In the genomic region with DNA sequence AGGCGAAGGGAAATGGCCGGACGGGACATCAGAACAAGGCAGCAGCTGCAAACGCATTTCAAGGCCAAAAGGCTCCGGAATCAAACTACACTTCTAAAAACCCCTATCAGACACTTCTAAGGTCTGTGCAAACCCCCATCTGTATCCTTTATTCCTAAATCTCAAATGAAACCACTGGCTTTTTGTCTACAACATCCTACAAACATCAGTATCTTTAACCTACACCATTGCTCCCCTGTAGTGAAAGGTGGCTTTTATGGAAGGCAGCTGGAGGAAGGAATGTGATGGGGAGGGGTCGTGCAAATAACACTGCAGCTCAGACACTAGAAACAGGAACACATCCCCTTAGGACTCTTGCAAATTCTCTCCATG, we compare ENCODE assay signal across 8 mouse cellular contexts. TPM values are rescaled to one million over a fixed set of nuclear protein-coding genes. Genes with fewer than 3 reads are reported as not detected.
A peak's percentile ranks its signal among the peaks of the same experiment; 100 is the strongest.
DNase-seq lines count a peak whose midpoint lies in the region; ATAC-seq and TF ChIP-seq lines count a peak whose summit lies in the region.

No protein-coding gene starts in this region.

- peak; percentile 13 for DNase-seq in embryo, embryonic 11 days
- DNase-seq in embryo, embryonic 10 days (ENCODE audit: low spot score) = no peak
- DNase-seq in CH12.LX (ENCODE audit: extremely low read depth) = no peak
- DNase-seq in limb, embryonic 10.5 days (ENCODE audit: low spot score) = no peak
- DNase-seq in splenic B cell, adult 2 months (ENCODE audit: low read depth, low spot score) = peak; percentile 15
- no peak for DNase-seq in frontal cortex, postnatal 25 days (ENCODE audit: low spot score in 2 of 2)
- no peak for DNase-seq in left cerebral cortex, postnatal 36 days (ENCODE audit: low spot score in 2 of 2)

- H3K9me3 ChIP-seq in CH12.LX (replicated peaks; ENCODE audit: low read length) = no peaks in the 10 kb centered on the region
- no peaks in the 10 kb centered on the region for H3K9me3 ChIP-seq in forebrain, embryonic 12.5 days
- no peaks in the 10 kb centered on the region for H3K9me3 ChIP-seq in limb, embryonic 10.5 days (replicated peaks)

- TF ChIP-seq RAD21 in CH12.LX (IDR thresholded peaks at IDR 0.05; ENCODE audit: low read depth, low read length) = no peak

- dilution Hi-C loops in CH12.LX (cut with MboI; ENCODE audit: extremely low pct_ligation_motif_present, extremely low pct_unique_long_range_greater_than_20kb, low sequenced_read_pairs) = no loop called here

- no peaks in the 10 kb centered on the region for H3K27me3 ChIP-seq in CH12.LX (replicated peaks)
- H3K27me3 ChIP-seq in forebrain, embryonic 12.5 days = 0 out of 2 replicates have a peak, but pooled peaks cover 5% of the 10 kb centered on the region
- no peaks in the 10 kb centered on the region for H3K27me3 ChIP-seq in limb, embryonic 10.5 days (ENCODE audit: low read depth, poor library complexity, severe bottlenecking)
- H3K27me3 ChIP-seq in splenic B cell, adult 2 months (ENCODE audit: control insufficient read depth, insufficient read depth, low read length, poor library complexity, severe bottlenecking) = no peaks in the 10 kb centered on the region

- no peak for TF ChIP-seq CTCF in CH12.LX (conservative IDR thresholded peaks at IDR 0.05 in 1 of 2, IDR thresholded peaks at IDR 0.05 in 1 of 2; ENCODE audit: low read depth in 2 of 2, low read length in 2 of 2)

- H3K36me3 ChIP-seq in CH12.LX (replicated peaks in 1 of 2; ENCODE audit: control insufficient read depth in 1 of 2, insufficient read depth in 1 of 2, low read length in 1 of 2) = peaks cover 0 to under 1% of the 10 kb centered on the region in 2 experiments
- H3K36me3 ChIP-seq in forebrain, embryonic 12.5 days (replicated peaks) = no peaks in the 10 kb centered on the region
- no peaks in the 10 kb centered on the region for H3K36me3 ChIP-seq in limb, embryonic 10.5 days
- H3K36me3 ChIP-seq in splenic B cell, adult 2 months (ENCODE audit: control insufficient read depth, insufficient read depth, low read length, poor library complexity, severe bottlenecking) = no peaks in the 10 kb centered on the region

- H3K4me2 ChIP-seq in CH12.LX (ENCODE audit: insufficient read depth, low read depth, poor library complexity, severe bottlenecking) = peak overlapping the region; percentile 95
- peak overlapping the region; percentile 72 for H3K4me2 ChIP-seq in forebrain, embryonic 12.5 days

- 5% methylated on average over 6 of the region's 6 CpGs for WGBS in forebrain, embryonic 12.5 days
- 9% methylated on average over 6 of the region's 6 CpGs for WGBS in limb, embryonic 10.5 days

- peaks cover 15 to 54% of the 10 kb centered on the region in 2 experiments for H3K4me1 ChIP-seq in CH12.LX (ENCODE audit: control insufficient read depth in 1 of 2, insufficient read depth in 2 of 2)
- peaks cover 24% of the 10 kb centered on the region for H3K4me1 ChIP-seq in forebrain, embryonic 12.5 days
- peaks cover 19% of the 10 kb centered on the region for H3K4me1 ChIP-seq in limb, embryonic 10.5 days

- peaks cover 44% of the 10 kb centered on the region for H3K79me2 ChIP-seq in CH12.LX (replicated peaks; ENCODE audit: control insufficient read depth, extremely low read depth, insufficient read depth, poor library complexity, severe bottlenecking)

- no peak for TF ChIP-seq POLR2A in CH12.LX (IDR thresholded peaks at IDR 0.05; ENCODE audit: low read depth, low read length)

- intact Hi-C loops in left cerebral cortex, postnatal 36 days (cut with DNase I) = no loop called here

- in situ Hi-C loops in CH12.LX (cut with MboI; ENCODE audit: low pct_ligation_motif_present, low pct_unique_long_range_greater_than_20kb, low sequenced_read_pairs) = no loop called here

- TF ChIP-seq EP300 in CH12.LX (IDR thresholded peaks at IDR 0.05; ENCODE audit: low read length) = no peak

- H3K4me3 ChIP-seq in CH12.LX (replicated peaks in 1 of 3; ENCODE audit: low read depth in 2 of 3, low read length in 2 of 3, poor library complexity in 1 of 3) = peak overlapping the region; percentile 78 to 98 (median 87)
- H3K4me3 ChIP-seq in forebrain, embryonic 12.5 days (replicated peaks) = peak overlapping the region; percentile 60
- H3K4me3 ChIP-seq in limb, embryonic 10.5 days = peak overlapping the region; percentile 66

- ATAC-seq in forebrain, embryonic 12.5 days (ENCODE audit: low FRiP score) = no peak

- H3K27ac ChIP-seq in CH12.LX (ENCODE audit: insufficient read depth, low read depth) = peak overlapping the region; percentile 74
- H3K27ac ChIP-seq in forebrain, embryonic 12.5 days = peak overlapping the region; percentile 97
- peak overlapping the region; percentile 94 for H3K27ac ChIP-seq in limb, embryonic 10.5 days

- H3K9ac ChIP-seq in CH12.LX (ENCODE audit: insufficient read depth, low read depth) = peak overlapping the region; percentile 75
- H3K9ac ChIP-seq in forebrain, embryonic 12.5 days = peak overlapping the region; percentile 85

TF ChIP-seq in CH12.LX, 34 proteins besides CTCF, POLR2A, EP300 and RAD21:
- TF ChIP-seq ZMIZ1 (IDR thresholded peaks at IDR 0.05; ENCODE audit: low read depth, low read length) = no peak
- no peak for TF ChIP-seq ZNF384 (IDR thresholded peaks at IDR 0.05; ENCODE audit: low read depth, low read length)
- no peak for TF ChIP-seq ZC3H11A (IDR thresholded peaks at IDR 0.05; ENCODE audit: low read depth, low read length)
- 0 out of 2 replicates have a peak, but pooled peaks have one; percentile 28 for TF ChIP-seq TBP (conservative IDR thresholded peaks at IDR 0.05; ENCODE audit: low read depth, low read length)
- no peak for TF ChIP-seq CHD2 (IDR thresholded peaks at IDR 0.05; ENCODE audit: low read length)
- TF ChIP-seq MAFK (IDR thresholded peaks at IDR 0.05; ENCODE audit: insufficient replicate concordance, low read length) = no peak
- no peak for TF ChIP-seq ZKSCAN1 (IDR thresholded peaks at IDR 0.05; ENCODE audit: borderline replicate concordance, low read depth, low read length)

RNA-seq across cellular contexts. Expression of gene Mycbp2, which starts 1.1 kb away (rescaled TPM):
- total RNA-seq in CH12.LX (2012; rRNA removed) (26.8 and 29.5 TPM in 2 replicates), CH12.LX (2014; rRNA removed) (25.8 and 25.9 TPM in 2 replicates)
- 53.2 and 60.1 TPM in 2 replicates for polyA plus RNA-seq in CH12.LX (2012; ENCODE audit: insufficient read length, low read depth)
- 33.4 and 36.2 TPM in 2 replicates for polyA plus RNA-seq in forebrain, embryonic 12.5 days (2016; fragmentation: Nextera tagmentation; extraction: Ambion mirVana)
- polyA plus RNA-seq in limb, embryonic 10.5 days (2016; fragmentation: Nextera tagmentation; extraction: Ambion mirVana) = 13.4 and 16.2 TPM in 2 replicates
- total RNA-seq in left cerebral cortex, postnatal 36 days (2021) = 100 to 1,000 TPM; 155 to 166 TPM

Comparison
In these comparisons a context has a peak if more than half of its experiments do, and no peak if none do; other contexts are left out.
1. DNase-seq: peak in embryo, embryonic 11 days (single experiment) and splenic B cell, adult 2 months (single experiment); none in embryo, embryonic 10 days (single experiment), CH12.LX (single experiment), limb, embryonic 10.5 days (single experiment), frontal cortex, postnatal 25 days (0 of 2) and left cerebral cortex, postnatal 36 days (0 of 2).
2. Peak in every context shown above with its lines, with median percentiles within 50 percentile points of each other: H3K27ac ChIP-seq and H3K4me3 ChIP-seq.